Comparison of ENCODE assay signal across 10 mouse cellular contexts in the genomic region with DNA sequence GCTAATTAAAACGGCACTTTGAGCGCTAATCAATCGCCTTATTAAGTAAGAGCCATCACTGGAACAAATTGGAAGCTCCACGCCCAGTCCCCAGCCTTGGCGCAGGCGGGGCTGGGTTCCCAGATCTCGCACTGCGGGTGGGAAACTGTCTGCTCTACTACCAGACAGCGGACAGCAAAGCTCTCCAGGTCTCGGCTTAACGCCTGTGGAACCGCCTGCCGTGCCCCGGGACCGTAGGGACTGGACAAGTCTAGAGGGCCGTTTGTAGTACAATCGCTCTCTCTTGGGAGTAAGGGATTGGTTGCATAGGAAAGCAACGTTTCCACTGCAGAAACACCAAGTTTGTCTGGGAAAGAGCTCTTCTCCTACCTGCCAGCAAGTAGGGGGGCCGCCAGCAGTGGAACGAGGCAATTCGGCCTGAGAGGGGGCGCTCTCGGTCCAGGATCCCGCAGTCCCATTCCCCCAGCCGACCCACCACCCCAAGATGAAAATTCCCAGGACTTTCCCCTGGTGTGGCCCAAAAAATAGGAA. TPM values are rescaled to one million over a fixed set of nuclear protein-coding genes. Genes with fewer than 3 reads are reported as not detected.
A peak's percentile ranks its signal among the peaks of the same experiment; 100 is the strongest.
DNase-seq lines count a peak whose midpoint lies in the region; ATAC-seq and TF ChIP-seq lines count a peak whose summit lies in the region.
"Had no signal": no experiment of that assay in that cellular context is flagged by ENCODE, and none has a peak within 500 bp of the region (broad histone marks: within the 10 kb centered on the region; RNA-seq: fewer than 3 reads in every experiment).

No protein-coding gene starts in this region.

- peak; percentile 57 for DNase-seq in heart, adult 11 months
- no peak for DNase-seq in heart, adult 9 months (ENCODE audit: low spot score in 2 of 2)
- DNase-seq in thymus, postnatal 4 days, result peak; percentile 48
- no peak for DNase-seq in thymus, postnatal 14 days
- DNase-seq in forebrain, postnatal 0 days, result peak; percentile 49
- no peak for DNase-seq in stomach, postnatal 0 days (ENCODE audit: low spot score)
- DNase-seq in right cerebral cortex, postnatal 36 days (ENCODE audit: low spot score in 2 of 2), result no peak

- H3K27ac ChIP-seq in forebrain, postnatal 0 days (ENCODE audit: low read depth, low read length), result no peak overlapping the region
- no peak overlapping the region for H3K27ac ChIP-seq in stomach, postnatal 0 days (replicated peaks)
- H3K27ac ChIP-seq: heart, embryonic 15.5 days had no signal

- no peak overlapping the region for H3K9ac ChIP-seq in forebrain, postnatal 0 days
- no peak overlapping the region for H3K9ac ChIP-seq in stomach, postnatal 0 days (ENCODE audit: low read length)
- H3K9ac ChIP-seq: heart, embryonic 15.5 days had no signal

- ATAC-seq in forebrain, postnatal 0 days, result no peak
- ATAC-seq in stomach, postnatal 0 days (ENCODE audit: low FRiP score, low TSS enrichment), result no peak
- no peak for ATAC-seq in CD4-positive, CD25-positive, alpha-beta regulatory T cell, adult 4 months

- H3K4me3 ChIP-seq in forebrain, postnatal 0 days (ENCODE audit: low read depth, low read length), result no peak overlapping the region
- no peak overlapping the region for H3K4me3 ChIP-seq in stomach, postnatal 0 days (ENCODE audit: low read depth, low read length)
- H3K4me3 ChIP-seq: heart, embryonic 15.5 days had no signal

- H3K4me1 ChIP-seq in forebrain, postnatal 0 days (ENCODE audit: insufficient read depth), result no peaks in the 10 kb centered on the region
- no peaks in the 10 kb centered on the region for H3K4me1 ChIP-seq in stomach, postnatal 0 days (replicated peaks; ENCODE audit: control insufficient read depth, insufficient read depth)

- H3K9me3 ChIP-seq in forebrain, postnatal 0 days (ENCODE audit: low read length), result no peaks in the 10 kb centered on the region
- no peaks in the 10 kb centered on the region for H3K9me3 ChIP-seq in stomach, postnatal 0 days (ENCODE audit: control insufficient read depth, low read length)
- H3K9me3 ChIP-seq: heart, embryonic 15.5 days had no signal

- no peak for TF ChIP-seq EP300 in stomach, postnatal 0 days (optimal IDR thresholded peaks at IDR 0.05)

- no peaks in the 10 kb centered on the region for H3K36me3 ChIP-seq in forebrain, postnatal 0 days (ENCODE audit: insufficient read depth)
- no peaks in the 10 kb centered on the region for H3K36me3 ChIP-seq in stomach, postnatal 0 days (ENCODE audit: control insufficient read depth, insufficient read depth, low read length)
- H3K36me3 ChIP-seq: heart, embryonic 15.5 days had no signal

- WGBS in forebrain, postnatal 0 days, result 1% methylated on average over 25 of the region's 25 CpGs
- WGBS in stomach, postnatal 0 days, result 2% methylated on average over 25 of the region's 25 CpGs

- TF ChIP-seq CTCF in forebrain, postnatal 0 days (IDR thresholded peaks at IDR 0.05; ENCODE audit: low read depth), result peak; percentile 37
- TF ChIP-seq CTCF in stomach, postnatal 0 days (IDR thresholded peaks at IDR 0.05; ENCODE audit: low read depth), result 0 out of 2 replicates have a peak, but pooled peaks have one; percentile 24

- H3K27me3 ChIP-seq in forebrain, postnatal 0 days (ENCODE audit: insufficient read depth, low read length), result peaks cover 82% of the 10 kb centered on the region
- peaks cover 39% of the 10 kb centered on the region for H3K27me3 ChIP-seq in stomach, postnatal 0 days (ENCODE audit: control insufficient read depth, insufficient read depth, low read length)

- no peak overlapping the region for H3K4me2 ChIP-seq in forebrain, postnatal 0 days (ENCODE audit: low read depth)
- H3K4me2 ChIP-seq in stomach, postnatal 0 days (replicated peaks; ENCODE audit: low read depth), result no peak overlapping the region
- H3K4me2 ChIP-seq: heart, embryonic 15.5 days had no signal

RNA-seq across cellular contexts. Expression of a gene that starts 5.8 kb away (rescaled TPM):
- 4.5 and 9.4 TPM in 2 replicates for total RNA-seq in forebrain, postnatal 0 days (2014; rRNA removed)
- polyA plus RNA-seq in forebrain, postnatal 0 days (2015; fragmentation: Nextera tagmentation; extraction: Ambion mirVana), result 1.3 and 1.5 TPM in 2 replicates
- not detected in 2 replicates for polyA plus RNA-seq in stomach, postnatal 0 days (2015; fragmentation: Nextera tagmentation; extraction: Ambion mirVana)
- polyA plus RNA-seq in CD4-positive, CD25-positive, alpha-beta regulatory T cell, adult 4 months (2017; shearing (Covaris generic)), result not detected
- polyA plus RNA-seq: cortical plate, adult 2 months; heart, embryonic 15.5 days had no signal

Comparison
In these comparisons a context has a peak if more than half of its experiments do, and no peak if none do; other contexts are left out.
1. DNase-seq: peak in heart, adult 11 months (single experiment), thymus, postnatal 4 days (single experiment) and forebrain, postnatal 0 days (single experiment); none in heart, adult 9 months (0 of 2), thymus, postnatal 14 days (single experiment), stomach, postnatal 0 days (single experiment) and right cerebral cortex, postnatal 36 days (0 of 2).